8 mouse cellular contexts compared by ENCODE assay signal in genomic region chr7:105751491-105752433, GRCm38 (mm10). TPM values are rescaled to one million over a fixed set of nuclear protein-coding genes. Genes with fewer than 3 reads are reported as not detected.
DNase-seq lines count a peak whose midpoint lies in the region; ATAC-seq and TF ChIP-seq lines count a peak whose summit lies in the region.

Gene Tpp1 (minus strand): TSS chr7:105752235.

- peak; percentile 96 for DNase-seq in 3T3-L1 (ENCODE audit: low read depth, low spot score)
- DNase-seq in adrenal gland, postnatal 4 days (ENCODE audit: low spot score in 2 of 2): peak; percentile 63 to 83
- peak; percentile 95 for DNase-seq in embryonic facial prominence, embryonic 14.5 days (ENCODE audit: low spot score)
- peak; percentile 94 for DNase-seq in heart, adult 8-10 months (ENCODE audit: low spot score)
- peak; percentile 98 for DNase-seq in kidney, adult 9 months
- peak; percentile 94 for DNase-seq in limb, embryonic 14.5 days (ENCODE audit: low spot score)
- peak; percentile 97 for DNase-seq in midbrain, postnatal 0 days (ENCODE audit: low spot score)
- peak; percentile 76 to 87 for DNase-seq in spleen, postnatal 14 days (ENCODE audit: low spot score in 2 of 2)

- H3K9ac ChIP-seq in embryonic facial prominence, embryonic 14.5 days (ENCODE audit: low read depth, low read length): peak within 1 kb of the TSS; percentile 74
- H3K9ac ChIP-seq in limb, embryonic 14.5 days (ENCODE audit: low read depth, low read length, severe bottlenecking): peak within 1 kb of the TSS; percentile 61
- peak within 1 kb of the TSS; percentile 64 for H3K9ac ChIP-seq in midbrain, postnatal 0 days (replicated peaks; ENCODE audit: low read length, poor library complexity, severe bottlenecking)

- H3K27ac ChIP-seq in embryonic facial prominence, embryonic 14.5 days (replicated peaks; ENCODE audit: low read depth, low read length): peak within 1 kb of the TSS; percentile 48
- H3K27ac ChIP-seq in limb, embryonic 14.5 days (replicated peaks; ENCODE audit: low read depth, low read length): no peak within 1 kb of the TSS; the same call in 1 of the 2 replicates
- H3K27ac ChIP-seq in midbrain, postnatal 0 days (ENCODE audit: low read depth, low read length): peak within 1 kb of the TSS; percentile 77

- no peaks in the 10 kb centered on the region for H3K9me3 ChIP-seq in embryonic facial prominence, embryonic 14.5 days (ENCODE audit: control insufficient read depth, low read length)
- no peaks in the 10 kb centered on the region for H3K9me3 ChIP-seq in limb, embryonic 14.5 days (ENCODE audit: control insufficient read depth, low read length)
- H3K9me3 ChIP-seq in midbrain, postnatal 0 days (ENCODE audit: low read length): no peaks in the 10 kb centered on the region

- peak within 1 kb of the TSS; percentile 76 for H3K4me2 ChIP-seq in embryonic facial prominence, embryonic 14.5 days (ENCODE audit: low read depth, low read length)
- H3K4me2 ChIP-seq in limb, embryonic 14.5 days (replicated peaks; ENCODE audit: low read depth, low read length, severe bottlenecking): peak within 1 kb of the TSS; percentile 66
- H3K4me2 ChIP-seq in midbrain, postnatal 0 days (ENCODE audit: low read depth, low read length, poor library complexity, severe bottlenecking): peak within 1 kb of the TSS; percentile 65

- peaks cover 67% of the 10 kb centered on the region for H3K36me3 ChIP-seq in embryonic facial prominence, embryonic 14.5 days (ENCODE audit: control insufficient read depth, insufficient read depth, low read length)
- peaks cover 50% of the 10 kb centered on the region for H3K36me3 ChIP-seq in limb, embryonic 14.5 days (ENCODE audit: control insufficient read depth, insufficient read depth, low read length)
- peaks cover 51% of the 10 kb centered on the region for H3K36me3 ChIP-seq in midbrain, postnatal 0 days (ENCODE audit: insufficient read depth, low read length)

- ATAC-seq in embryonic facial prominence, embryonic 14.5 days (ENCODE audit: low read depth): peak; percentile 91
- ATAC-seq in limb, embryonic 14.5 days (ENCODE audit: low FRiP score, low read depth): peak; percentile 95
- ATAC-seq in midbrain, postnatal 0 days (ENCODE audit: low FRiP score): peak; percentile 93

- H3K4me1 ChIP-seq in embryonic facial prominence, embryonic 14.5 days (ENCODE audit: control insufficient read depth, insufficient read depth, low read length): peaks cover 9% of the 10 kb centered on the region; the same call in 1 of the 2 replicates
- peaks cover 5% of the 10 kb centered on the region; the same call in 1 of the 2 replicates for H3K4me1 ChIP-seq in limb, embryonic 14.5 days (ENCODE audit: control insufficient read depth, insufficient read depth, low read length)
- peaks cover 4% of the 10 kb centered on the region; the same call in 1 of the 2 replicates for H3K4me1 ChIP-seq in midbrain, postnatal 0 days (ENCODE audit: insufficient read depth, low read length)

- no peak for TF ChIP-seq POLR2A in limb, embryonic 14.5 days (IDR thresholded peaks at IDR 0.05; ENCODE audit: borderline replicate concordance, extremely low read depth, insufficient read depth, insufficient read length)

- peak within 1 kb of the TSS; percentile 65 for H3K4me3 ChIP-seq in embryonic facial prominence, embryonic 14.5 days (ENCODE audit: low read depth, low read length)
- H3K4me3 ChIP-seq in limb, embryonic 14.5 days (replicated peaks; ENCODE audit: low read length): peak within 1 kb of the TSS; percentile 51
- peak within 1 kb of the TSS; percentile 43 for H3K4me3 ChIP-seq in midbrain, postnatal 0 days (ENCODE audit: low read depth, low read length)

- TF ChIP-seq CTCF in midbrain, postnatal 0 days (IDR thresholded peaks at IDR 0.05): no peak

- H3K27me3 ChIP-seq in embryonic facial prominence, embryonic 14.5 days (replicated peaks; ENCODE audit: control insufficient read depth, insufficient read depth, low read length): no peaks in the 10 kb centered on the region
- H3K27me3 ChIP-seq in limb, embryonic 14.5 days (ENCODE audit: control insufficient read depth, insufficient read depth, low read length): no peaks in the 10 kb centered on the region
- H3K27me3 ChIP-seq in midbrain, postnatal 0 days (ENCODE audit: insufficient read depth, low read length): no peaks in the 10 kb centered on the region

- 25% methylated on average over 18 of the region's 20 CpGs for WGBS in embryonic facial prominence, embryonic 14.5 days
- 22% methylated on average over 20 of the region's 20 CpGs for WGBS in limb, embryonic 14.5 days
- 16% methylated on average over 20 of the region's 20 CpGs for whole genome bisulfite sequencing in midbrain, postnatal 0 days

RNA-seq across cellular contexts. Expression of gene Tpp1, which starts in this region (rescaled TPM):
- total RNA-seq in adrenal gland, postnatal 4 days (2021): 10 to 100 TPM; 85.0 to 95.7 TPM
- 79.6 and 80.6 TPM in 2 replicates for polyA plus RNA-seq in embryonic facial prominence, embryonic 14.5 days (2014; fragmentation: Nextera tagmentation; extraction: Ambion mirVana)
- total RNA-seq in heart, adult 8-10 months (2022): 10 to 100 TPM; 39.0 to 57.8 (median 45.5) TPM
- polyA plus RNA-seq in limb, embryonic 14.5 days (2012; rRNA removed): 58.5 and 79.8 TPM in 2 replicates
- polyA plus RNA-seq in limb, embryonic 14.5 days (2014; fragmentation: Nextera tagmentation; extraction: Ambion mirVana): 64.8 and 64.9 TPM in 2 replicates
- total RNA-seq in midbrain, postnatal 0 days (2014; rRNA removed): 38.3 and 66.8 TPM in 2 replicates
- polyA plus RNA-seq in midbrain, postnatal 0 days (2015; fragmentation: Nextera tagmentation; extraction: Ambion mirVana): 41.3 and 42.2 TPM in 2 replicates
